Mouse (Mus musculus): Measurements from ENCODE around the gene Rab20. TPM values are rescaled to one million over a fixed set of nuclear protein-coding genes. Genes with fewer than 3 reads are reported as not detected.

Gene Rab20
- polyA plus RNA-seq, 1 experiment, result 15.0 TPM

GRCm38 (mm10) chr8:11444216-11444615 lies 34.3 kb downstream of the Rab20 start:
- no peak for DNase-seq
- Histone ChIP-seq H3K4me3 (ENCODE audit: control insufficient read depth, insufficient read depth, low read length) (no peak overlapping the region), H3K4me1 (replicated peaks; ENCODE audit: control insufficient read depth, insufficient read depth, low read length) (0 out of 2 replicates have a peak, but pooled peaks cover 4% of the 10 kb centered on the region), H3K27me3 (ENCODE audit: control insufficient read depth, insufficient read depth, low read length) (no peaks in the 10 kb centered on the region), H3K36me3 (ENCODE audit: control insufficient read depth, insufficient read depth, low read length) (no peaks in the 10 kb centered on the region), H3K27ac (ENCODE audit: control insufficient read depth, insufficient read depth, low read length) (no peak overlapping the region)
- 78% methylated on average over 7 of the region's 7 CpGs for WGBS
- TF ChIP-seq POLR2A (IDR thresholded peaks at IDR 0.05; ENCODE audit: control insufficient read depth, extremely low read depth, insufficient read depth, low read length, poor library complexity) (no peak), CTCF (IDR thresholded peaks at IDR 0.05; ENCODE audit: borderline replicate concordance, control insufficient read depth, extremely low read depth, insufficient read depth, low read length, poor library complexity) (no peak)

- TF ChIP-seq POLR2A (IDR thresholded peaks at IDR 0.05; ENCODE audit: control insufficient read depth, extremely low read depth, insufficient read depth, low read length, poor library complexity) (no peak), CTCF (IDR thresholded peaks at IDR 0.05; ENCODE audit: borderline replicate concordance, control insufficient read depth, extremely low read depth, insufficient read depth, low read length, poor library complexity) (no peak)
- no peak overlapping the region for H3K27ac ChIP-seq (ENCODE audit: control insufficient read depth, insufficient read depth, low read length)
- 0 out of 2 replicates have a peak, but pooled peaks cover 4% of the 10 kb centered on the region for H3K4me1 ChIP-seq (replicated peaks; ENCODE audit: control insufficient read depth, insufficient read depth, low read length)
- DNase-seq, result no peak
- H3K27me3 ChIP-seq (ENCODE audit: control insufficient read depth, insufficient read depth, low read length), result no peaks in the 10 kb centered on the region
- no peak overlapping the region for H3K4me3 ChIP-seq (ENCODE audit: control insufficient read depth, insufficient read depth, low read length)
- no peaks in the 10 kb centered on the region for H3K36me3 ChIP-seq (ENCODE audit: control insufficient read depth, insufficient read depth, low read length)
- 96% methylated on average over 9 of the region's 9 CpGs for whole genome bisulfite sequencing
These were observed 34.9 kb downstream of the Rab20 start for GRCm38 (mm10) chr8:11443611-11444010.

GRCm38 (mm10) chr8:11441291-11441690 lies 37.2 kb downstream of the Rab20 start:
- WGBS, result 90% methylated on average over 6 of the region's 6 CpGs
- TF ChIP-seq POLR2A (IDR thresholded peaks at IDR 0.05; ENCODE audit: control insufficient read depth, extremely low read depth, insufficient read depth, low read length, poor library complexity), result no peak
- TF ChIP-seq CTCF (IDR thresholded peaks at IDR 0.05; ENCODE audit: borderline replicate concordance, control insufficient read depth, extremely low read depth, insufficient read depth, low read length, poor library complexity), result no peak
- Histone ChIP-seq H3K4me3 (ENCODE audit: control insufficient read depth, insufficient read depth, low read length) (no peak overlapping the region), H3K27me3 (ENCODE audit: control insufficient read depth, insufficient read depth, low read length) (no peaks in the 10 kb centered on the region), H3K36me3 (ENCODE audit: control insufficient read depth, insufficient read depth, low read length) (no peaks in the 10 kb centered on the region), H3K27ac (ENCODE audit: control insufficient read depth, insufficient read depth, low read length) (no peak overlapping the region), H3K4me1 (replicated peaks; ENCODE audit: control insufficient read depth, insufficient read depth, low read length) (0 out of 2 replicates have a peak, but pooled peaks cover 4% of the 10 kb centered on the region)
- no peak for DNase-seq

GRCm38 (mm10) chr8:11437862-11438261 lies 40.6 kb downstream of the Rab20 start:
- no peak for DNase-seq
- TF ChIP-seq CTCF (IDR thresholded peaks at IDR 0.05; ENCODE audit: borderline replicate concordance, control insufficient read depth, extremely low read depth, insufficient read depth, low read length, poor library complexity) (no peak), POLR2A (IDR thresholded peaks at IDR 0.05; ENCODE audit: control insufficient read depth, extremely low read depth, insufficient read depth, low read length, poor library complexity) (no peak)
- Histone ChIP-seq H3K4me1 (replicated peaks; ENCODE audit: control insufficient read depth, insufficient read depth, low read length) (0 out of 2 replicates have a peak, but pooled peaks cover 4% of the 10 kb centered on the region), H3K27ac (ENCODE audit: control insufficient read depth, insufficient read depth, low read length) (no peak overlapping the region), H3K36me3 (ENCODE audit: control insufficient read depth, insufficient read depth, low read length) (no peaks in the 10 kb centered on the region), H3K27me3 (ENCODE audit: control insufficient read depth, insufficient read depth, low read length) (no peaks in the 10 kb centered on the region), H3K4me3 (ENCODE audit: control insufficient read depth, insufficient read depth, low read length) (no peak overlapping the region)
- 96% methylated on average over 12 of the region's 12 CpGs for WGBS

- 70% methylated on average over 5 of the region's 5 CpGs for WGBS
- H3K4me1 ChIP-seq (replicated peaks; ENCODE audit: control insufficient read depth, insufficient read depth, low read length), result no peaks in the 10 kb centered on the region
- H3K4me3 ChIP-seq (ENCODE audit: control insufficient read depth, insufficient read depth, low read length), result no peak overlapping the region
- no peaks in the 10 kb centered on the region for H3K27me3 ChIP-seq (ENCODE audit: control insufficient read depth, insufficient read depth, low read length)
- no peak for TF ChIP-seq CTCF (IDR thresholded peaks at IDR 0.05; ENCODE audit: borderline replicate concordance, control insufficient read depth, extremely low read depth, insufficient read depth, low read length, poor library complexity)
- no peak for TF ChIP-seq POLR2A (IDR thresholded peaks at IDR 0.05; ENCODE audit: control insufficient read depth, extremely low read depth, insufficient read depth, low read length, poor library complexity)
- no peaks in the 10 kb centered on the region for H3K36me3 ChIP-seq (ENCODE audit: control insufficient read depth, insufficient read depth, low read length)
- no peak overlapping the region for H3K27ac ChIP-seq (ENCODE audit: control insufficient read depth, insufficient read depth, low read length)
- no peak for DNase-seq
These were observed 47.8 kb downstream of the Rab20 start for GRCm38 (mm10) chr8:11430688-11431087.

GRCm38 (mm10) chr8:11423091-11423490 lies 55.4 kb downstream of the Rab20 start:
- Histone ChIP-seq H3K4me3 (ENCODE audit: control insufficient read depth, insufficient read depth, low read length) (no peak overlapping the region), H3K36me3 (ENCODE audit: control insufficient read depth, insufficient read depth, low read length) (no peaks in the 10 kb centered on the region), H3K27me3 (ENCODE audit: control insufficient read depth, insufficient read depth, low read length) (no peaks in the 10 kb centered on the region), H3K27ac (ENCODE audit: control insufficient read depth, insufficient read depth, low read length) (no peak overlapping the region), H3K4me1 (replicated peaks; ENCODE audit: control insufficient read depth, insufficient read depth, low read length) (no peaks in the 10 kb centered on the region)
- 79% methylated on average over 7 of the region's 7 CpGs for WGBS
- TF ChIP-seq CTCF (IDR thresholded peaks at IDR 0.05; ENCODE audit: borderline replicate concordance, control insufficient read depth, extremely low read depth, insufficient read depth, low read length, poor library complexity), result no peak
- no peak for TF ChIP-seq POLR2A (IDR thresholded peaks at IDR 0.05; ENCODE audit: control insufficient read depth, extremely low read depth, insufficient read depth, low read length, poor library complexity)
- DNase-seq, result no peak

- no peak for TF ChIP-seq CTCF (IDR thresholded peaks at IDR 0.05; ENCODE audit: borderline replicate concordance, control insufficient read depth, extremely low read depth, insufficient read depth, low read length, poor library complexity)
- no peak for TF ChIP-seq POLR2A (IDR thresholded peaks at IDR 0.05; ENCODE audit: control insufficient read depth, extremely low read depth, insufficient read depth, low read length, poor library complexity)
- Histone ChIP-seq H3K36me3 (ENCODE audit: control insufficient read depth, insufficient read depth, low read length) (no peaks in the 10 kb centered on the region), H3K4me3 (ENCODE audit: control insufficient read depth, insufficient read depth, low read length) (no peak overlapping the region), H3K4me1 (replicated peaks; ENCODE audit: control insufficient read depth, insufficient read depth, low read length) (no peaks in the 10 kb centered on the region), H3K27ac (ENCODE audit: control insufficient read depth, insufficient read depth, low read length) (no peak overlapping the region), H3K27me3 (ENCODE audit: control insufficient read depth, insufficient read depth, low read length) (no peaks in the 10 kb centered on the region)
- no peak for DNase-seq
- 92% methylated on average over 6 of the region's 6 CpGs for WGBS
These were observed 56.5 kb downstream of the Rab20 start for GRCm38 (mm10) chr8:11421968-11422367.
